Mouse (Mus musculus) left cerebral cortex, postnatal 10 days (tissue): ENCODE results near the gene Clec10a. TPM values are rescaled to one million over a fixed set of nuclear protein-coding genes. Genes with fewer than 3 reads are reported as not detected.
"Not testable (repeated sequence)": the region's sequence is repeated elsewhere in the genome, so short reads cannot be mapped to it uniquely, and the experiment has no call there.

Source experiments
- DNase-seq, 2 experiments: peaks; one replicate each; pipeline ENCODE4 v3.0.0; 2021 to 2022; ENCODE audit warnings: low spot score in 2 of 2, mixed read lengths in 1 of 2; ENCODE audit errors: extremely low spot score in 1 of 2
- intact Hi-C: fragments of 180-260 bp; cut with DNase I; formaldehyde crosslinking; loops from one replicate; pipeline ENCODE4 v1.15.1; 2025
- total RNA-seq, 2 experiments: library from RNA; stranded (reverse); gene quantifications; 2 replicates each; pipeline ENCODE4 v1.2.3; 2021

Gene Clec10a
- 1 to 10 TPM; 1.2 to 3.4 TPM for total RNA-seq

DNA sequence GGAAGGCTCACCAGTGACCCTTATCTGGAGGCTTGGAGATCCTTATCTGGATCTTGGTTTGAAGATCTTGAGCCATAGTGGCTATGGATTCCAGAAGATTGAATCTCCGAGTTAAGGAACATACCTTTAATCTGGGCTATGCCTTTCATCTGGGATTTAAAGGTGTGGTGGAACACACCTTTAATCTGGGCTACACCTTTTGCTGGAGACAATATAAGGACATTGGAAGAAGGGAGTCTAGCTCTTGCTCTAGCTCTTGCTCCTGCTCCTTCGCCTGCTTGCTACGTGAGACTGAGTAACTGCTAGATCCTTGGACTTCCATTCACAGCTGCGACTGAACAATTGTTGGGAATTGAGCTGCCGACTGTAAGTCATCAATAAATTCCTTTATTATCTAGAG lies at the start of gene Clec10a:
Clec10a (plus strand) TSS at position 301 of the 400 bp plus-strand sequence.
- intact Hi-C loops, DNase-seq: not testable (repeated sequence)

DNA sequence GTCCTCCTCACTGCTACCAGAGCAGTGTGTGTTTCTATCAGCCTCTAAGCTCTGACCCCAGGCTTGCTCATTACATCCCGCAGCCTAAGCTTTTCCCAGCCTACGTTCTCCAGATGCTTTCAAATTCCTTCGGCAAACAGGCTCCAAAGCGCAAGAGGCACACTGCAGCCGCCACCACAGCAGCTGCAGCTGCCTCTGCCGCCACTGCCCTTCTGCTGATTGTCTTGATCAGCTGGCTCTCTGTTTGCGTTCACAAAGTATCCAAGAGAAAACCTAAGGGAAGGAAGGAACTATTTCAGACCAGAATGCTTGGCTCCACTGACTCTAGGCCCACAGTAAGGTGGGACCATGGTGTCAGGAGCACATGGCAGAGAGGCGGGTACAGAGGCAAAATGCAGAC lies 48.9 kb upstream of the Clec10a start:
- no peak for DNase-seq
- intact Hi-C loops = no loop called here

DNA sequence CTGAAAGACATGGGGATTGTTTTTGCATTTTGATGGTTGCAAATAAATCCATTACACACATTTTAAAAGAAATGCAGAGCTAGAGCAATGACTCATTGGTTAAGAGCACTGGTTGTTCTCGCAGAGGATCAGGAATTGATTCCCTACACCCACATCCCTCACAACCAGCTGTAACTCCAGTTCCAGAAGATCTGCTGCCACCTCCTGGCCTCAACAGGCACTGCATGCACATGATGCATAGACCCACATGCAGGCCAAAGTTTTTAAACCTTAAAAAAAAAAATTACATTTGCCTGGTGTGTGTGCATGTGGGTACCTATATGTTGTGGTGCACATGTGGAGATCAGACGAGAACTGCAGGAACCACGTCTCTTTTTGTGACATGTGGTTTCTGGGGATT lies 45.9 kb upstream of the Clec10a start:
- intact Hi-C loops = no loop called here
- DNase-seq = peak in 1 of 2 experiments; percentile 33

DNA sequence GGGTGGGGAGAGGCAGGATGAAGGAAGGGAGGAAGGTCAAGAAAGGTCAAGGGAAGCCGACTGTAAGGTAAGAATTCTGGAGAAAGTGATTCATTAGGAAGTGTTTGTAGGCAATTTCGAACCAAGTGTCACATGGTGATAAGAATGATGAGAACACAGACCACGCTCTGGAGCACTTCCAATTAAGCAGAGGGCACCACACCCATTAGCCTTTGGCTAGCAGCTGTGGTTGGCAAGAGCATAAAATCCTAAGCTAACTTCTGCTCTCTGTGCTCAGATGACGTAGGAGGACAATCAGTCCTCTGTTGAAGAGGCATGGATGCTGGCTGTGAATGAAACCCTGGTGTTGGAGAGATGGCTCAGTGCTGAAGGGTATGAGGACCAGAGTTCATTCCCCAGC lies 41.4 kb upstream of the Clec10a start:
- intact Hi-C loops = no loop called here

DNA sequence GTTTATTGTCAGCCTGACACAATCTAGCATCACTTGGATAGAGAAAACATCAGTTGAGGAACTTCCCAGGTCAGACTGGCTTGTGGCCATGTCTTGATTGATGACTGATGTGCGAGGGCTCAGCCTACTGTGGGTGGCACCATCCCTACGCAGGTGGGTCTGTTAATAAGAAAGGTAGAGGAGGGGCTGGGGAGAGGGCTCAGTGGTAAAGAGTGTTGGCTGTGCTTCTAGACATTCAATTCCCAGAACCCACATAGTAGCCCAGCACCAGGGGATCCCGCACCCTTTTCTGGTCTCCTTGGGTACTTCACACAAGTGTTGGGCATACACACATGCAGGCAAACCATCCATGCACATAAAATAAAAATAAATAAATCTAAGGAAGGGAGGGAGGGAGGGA lies 40.1 kb upstream of the Clec10a start:
- intact Hi-C loops = no loop called here

More for the DNA sequence above, 41.4 kb upstream of the Clec10a start:
- no peak for DNase-seq

DNA sequence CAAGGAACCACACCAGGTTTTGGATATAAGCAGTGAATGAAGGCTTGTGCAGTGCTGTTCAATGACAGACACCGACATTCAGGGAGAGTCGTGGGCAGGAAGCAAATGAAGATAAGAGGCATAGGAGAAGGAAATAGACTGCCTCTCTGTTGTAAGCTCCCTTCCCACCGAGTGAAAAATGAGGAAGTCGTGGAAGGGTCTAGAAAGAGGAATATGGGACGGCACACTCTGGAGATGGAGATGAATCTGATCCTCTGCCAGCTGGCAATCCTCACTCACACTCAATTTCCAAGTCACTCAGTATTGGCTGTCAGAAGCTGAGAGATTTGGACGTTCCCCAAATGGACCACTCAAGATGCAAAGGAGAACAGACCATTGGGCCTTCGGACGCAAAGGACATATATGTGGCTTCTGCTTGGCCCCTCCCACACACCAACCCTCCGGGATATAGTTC lies 26.0 kb upstream of the Clec10a start, which contains the start of gene Mgl2:
Mgl2 (plus strand) TSS at position 404 of the 454 bp plus-strand sequence.
- DNase-seq = no peak
- intact Hi-C loops = no loop called here

More for the DNA sequence above, 40.1 kb upstream of the Clec10a start:
- DNase-seq = no peak

DNA sequence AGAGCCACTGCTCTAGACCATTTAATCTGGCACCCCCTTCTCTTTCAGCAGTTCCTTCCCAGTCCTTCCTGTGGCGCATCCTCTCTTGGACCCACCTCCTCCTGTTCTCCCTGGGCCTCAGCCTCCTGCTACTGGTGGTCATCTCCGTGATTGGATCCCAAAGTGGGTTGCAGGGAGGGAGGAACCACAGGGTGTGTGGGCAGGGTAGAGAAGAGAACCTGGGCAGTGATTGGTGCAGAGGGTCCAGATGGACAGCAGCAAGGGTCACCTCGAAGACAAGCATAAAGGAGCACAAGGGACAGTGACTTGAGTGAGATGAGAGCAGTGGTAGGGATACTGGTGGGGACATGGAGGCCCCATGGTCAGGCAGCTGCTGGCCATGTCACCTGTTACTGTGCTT lies 21.0 kb upstream of the Clec10a start:
- intact Hi-C loops, DNase-seq: not testable (repeated sequence)

DNA sequence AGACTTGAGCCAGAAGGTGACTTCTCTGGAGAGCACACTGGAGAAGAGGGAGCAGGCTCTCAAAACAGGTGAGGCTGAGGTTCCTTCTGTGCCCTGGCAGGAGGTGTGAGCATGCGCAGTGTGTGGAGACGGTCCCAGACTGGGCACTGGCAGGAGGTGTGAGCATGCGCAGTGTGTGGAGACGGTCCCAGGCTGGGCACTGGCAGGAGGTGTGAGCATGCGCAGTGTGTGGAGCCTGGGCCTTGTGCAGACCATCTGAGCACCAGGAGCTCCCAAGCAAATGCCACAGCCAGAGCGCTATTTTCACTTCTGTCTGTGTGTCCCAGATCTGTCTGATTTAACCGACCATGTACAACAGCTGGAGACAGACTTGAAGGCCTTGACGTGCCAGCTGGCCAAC lies 20.1 kb upstream of the Clec10a start:
- intact Hi-C loops, DNase-seq: not testable (repeated sequence)

DNA sequence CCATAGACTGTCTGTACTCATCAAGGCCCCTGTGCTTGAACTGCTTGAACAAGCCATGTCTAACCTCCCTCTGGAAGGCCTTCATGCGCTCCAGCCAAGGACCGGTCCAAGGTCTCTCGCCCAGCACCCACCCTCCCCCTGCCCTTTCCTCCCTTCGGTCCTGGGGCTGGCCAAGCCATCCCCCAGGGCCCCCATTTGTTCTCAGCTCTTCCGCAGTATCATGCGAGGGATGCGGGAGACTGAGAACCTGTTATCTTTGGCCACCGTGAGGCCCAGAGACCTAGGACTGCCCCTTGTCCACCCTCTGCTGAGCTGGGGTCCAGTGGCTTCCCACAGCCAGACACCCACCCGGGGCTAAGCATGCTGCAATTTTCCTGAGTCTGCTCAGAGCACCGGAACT lies 16.8 kb upstream of the Clec10a start:
- intact Hi-C loops = no loop called here

DNA sequence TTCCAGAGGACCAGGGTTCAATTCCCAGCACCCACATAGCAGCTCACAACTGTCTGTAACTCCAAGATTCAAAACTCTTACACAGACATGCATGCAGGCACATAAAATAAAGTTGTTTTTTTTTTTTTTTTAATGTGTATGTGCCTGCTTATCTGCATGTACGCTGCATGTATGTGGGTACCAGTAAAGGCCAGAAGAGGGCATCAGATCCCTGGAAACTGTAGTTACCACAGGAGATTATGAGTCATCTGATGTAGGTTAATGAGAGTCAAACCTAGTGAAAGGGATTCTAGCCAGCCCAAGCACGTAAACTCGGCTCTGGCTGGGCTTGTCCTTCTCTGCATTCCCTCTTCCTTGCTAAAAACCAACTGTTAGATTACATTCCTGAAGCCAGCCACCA lies 4.9 kb upstream of the Clec10a start:
- DNase-seq = no peak

More for the DNA sequence above, 16.8 kb upstream of the Clec10a start:
- no peak for DNase-seq

DNA sequence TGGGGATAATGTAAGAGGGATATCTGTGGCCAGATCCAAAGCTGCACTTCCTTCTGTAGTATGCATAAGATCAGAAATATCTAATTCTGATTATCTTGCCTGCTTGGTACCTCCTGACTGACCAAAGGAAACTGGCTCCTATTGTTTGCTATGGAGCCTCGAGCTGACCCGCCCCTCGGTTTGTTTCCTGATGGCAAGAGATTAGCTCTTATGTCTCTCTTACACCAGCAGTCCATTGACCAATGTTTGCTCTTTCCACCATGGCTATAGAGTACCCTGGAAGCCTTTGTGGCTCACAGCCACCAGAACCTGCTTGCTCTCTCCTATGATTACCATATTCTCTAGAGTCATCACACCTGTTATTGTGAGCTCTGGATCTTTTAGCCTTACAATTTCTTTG lies 6.3 kb downstream of the Clec10a start:
- no peak for DNase-seq
- intact Hi-C loops = no loop called here

More for the DNA sequence above, 4.9 kb upstream of the Clec10a start:
- intact Hi-C loops = no loop called here

DNA sequence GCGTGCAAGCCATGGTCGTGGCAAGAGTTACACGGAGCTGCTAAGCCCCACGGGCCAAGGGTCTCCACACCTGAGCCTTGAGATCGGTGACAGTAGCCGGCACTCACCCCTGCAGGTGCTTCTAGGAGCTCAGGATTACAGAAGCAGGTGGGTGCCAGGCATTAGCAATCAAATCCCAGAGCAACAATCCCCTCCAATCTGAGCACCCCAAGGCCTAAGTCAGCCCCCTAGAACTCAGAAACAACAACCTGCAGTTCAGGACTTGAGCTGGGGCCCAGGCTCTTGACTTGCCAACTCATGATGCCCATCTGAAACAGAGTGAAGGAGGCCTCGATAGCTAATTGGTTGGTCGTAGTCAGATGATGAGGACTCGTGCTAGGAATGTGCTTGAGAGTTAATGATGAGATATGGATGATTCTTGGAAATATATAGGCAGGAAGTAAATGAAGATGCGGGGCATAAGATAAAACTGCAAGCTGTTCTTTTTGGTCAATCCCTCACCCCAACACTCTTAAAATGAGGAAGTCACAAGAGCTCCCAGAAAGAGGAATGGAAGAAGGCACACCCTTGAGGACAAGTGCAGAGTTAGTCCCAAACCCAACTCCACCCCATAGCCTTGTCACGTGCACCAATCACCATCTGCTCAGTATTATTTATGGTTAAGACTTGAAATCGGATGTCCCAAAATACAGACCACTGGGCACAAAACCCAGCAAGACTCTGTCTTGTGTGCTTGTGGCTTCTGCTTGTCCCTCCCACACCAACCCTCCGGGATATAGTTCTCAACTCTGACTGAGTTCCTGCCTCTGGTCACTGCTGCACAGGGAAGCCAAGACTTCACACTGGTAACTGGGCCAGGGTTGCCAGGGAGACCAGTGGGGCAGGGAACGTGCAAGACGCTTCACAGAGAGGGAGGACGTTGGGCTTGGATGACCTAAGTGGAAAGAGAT lies 10.2 kb downstream of the Clec10a start:
- DNase-seq = no peak
- intact Hi-C loops = no loop called here

DNA sequence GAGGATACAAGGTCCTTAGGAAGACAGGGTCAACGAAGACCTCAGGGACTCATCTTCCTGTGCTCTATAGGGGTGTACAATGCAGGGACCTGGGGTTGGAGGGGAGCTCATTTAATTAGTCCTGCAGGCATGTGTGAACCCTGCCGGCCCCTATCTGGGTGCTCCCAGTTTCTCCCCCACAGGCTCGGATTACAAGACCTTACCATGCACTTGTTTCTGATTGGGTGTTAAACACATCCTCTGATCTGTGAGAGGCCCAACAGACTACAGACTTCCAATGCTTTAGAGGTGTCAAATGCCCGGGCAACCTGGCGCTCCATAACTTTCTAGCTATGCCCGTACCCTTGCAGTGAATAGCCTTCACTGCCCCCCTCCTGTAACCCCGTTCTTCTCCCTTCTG lies 12.1 kb downstream of the Clec10a start:
- intact Hi-C loops = no loop called here
- no peak for DNase-seq

DNA sequence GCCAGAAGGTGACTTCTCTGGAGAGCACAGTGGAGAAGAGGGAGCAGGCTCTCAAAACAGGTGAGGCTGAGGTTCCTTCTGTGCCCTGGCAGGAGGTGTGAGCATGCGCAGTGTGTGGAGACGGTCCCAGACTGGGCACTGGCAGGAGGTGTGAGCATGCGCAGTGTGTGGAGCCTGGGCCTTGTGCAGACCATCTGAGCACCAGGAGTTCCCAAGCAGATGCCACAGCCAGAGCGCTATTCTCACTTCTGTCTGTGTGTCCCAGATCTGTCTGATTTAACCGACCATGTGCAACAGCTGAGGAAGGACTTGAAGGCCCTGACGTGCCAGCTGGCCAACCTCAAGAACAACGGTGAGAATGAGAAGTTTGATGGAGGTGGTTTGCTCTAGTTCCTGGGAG lies 13.5 kb downstream of the Clec10a start:
- DNase-seq, intact Hi-C loops: not testable (repeated sequence)

DNA sequence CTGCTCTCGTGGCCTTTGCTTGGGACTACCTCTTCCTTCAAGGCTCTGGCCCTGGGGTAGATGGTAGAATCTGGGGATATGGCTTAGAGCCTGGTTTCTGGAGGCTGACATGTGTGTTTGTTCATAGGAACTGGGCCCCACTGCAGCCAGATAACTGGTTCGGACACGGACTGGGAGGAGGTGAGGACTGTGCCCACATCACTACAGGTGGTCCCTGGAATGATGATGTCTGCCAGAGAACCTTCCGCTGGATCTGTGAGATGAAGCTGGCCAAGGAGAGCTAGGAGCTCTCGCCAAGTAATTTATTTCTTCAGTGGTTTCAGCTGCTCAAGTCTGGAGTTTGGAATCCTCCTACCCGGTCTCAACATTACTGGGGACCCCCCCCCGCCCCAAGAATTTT lies 14.3 kb downstream of the Clec10a start:
- no peak for DNase-seq
- intact Hi-C loops = no loop called here

DNA sequence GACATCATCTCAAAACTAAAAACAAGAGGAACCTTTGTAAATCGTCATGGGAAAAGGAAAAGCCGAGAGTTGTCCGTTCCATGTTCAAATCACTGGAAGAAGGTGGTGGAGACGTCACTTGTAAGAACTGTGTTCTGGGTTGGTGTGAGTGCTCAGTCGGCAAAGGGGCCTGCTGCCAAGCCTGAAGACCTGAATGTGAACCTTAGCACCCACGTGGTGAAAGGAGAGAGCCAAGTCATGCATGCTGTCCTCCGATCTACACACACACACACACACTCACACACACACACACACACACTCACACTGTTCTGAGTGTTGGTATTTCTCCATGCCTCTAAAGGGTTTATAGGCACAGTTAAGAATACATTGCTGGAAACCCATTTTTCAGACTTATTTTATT lies 15.2 kb downstream of the Clec10a start:
- intact Hi-C loops = no loop called here
- DNase-seq = no peak

DNA sequence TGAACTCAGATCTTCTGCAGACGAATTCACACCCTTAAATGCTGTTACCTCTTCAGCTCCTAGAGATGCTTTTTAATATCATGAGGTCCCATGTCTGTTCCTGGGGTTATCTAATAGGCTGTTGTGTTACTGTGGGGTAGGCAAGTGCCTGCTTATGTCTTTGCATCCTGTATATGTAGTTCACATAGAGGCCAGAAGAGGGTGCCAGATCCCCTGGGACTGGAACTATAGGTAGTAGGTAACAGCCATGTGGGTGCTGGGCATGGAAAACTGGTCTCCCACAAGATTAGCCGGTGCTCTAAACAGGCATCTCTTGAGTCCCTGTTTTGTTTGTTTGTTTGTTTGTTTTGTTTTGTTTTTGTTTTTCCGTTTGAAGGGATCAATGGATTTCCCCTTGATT lies 15.8 kb downstream of the Clec10a start:
- no peak for DNase-seq
- intact Hi-C loops = no loop called here

DNA sequence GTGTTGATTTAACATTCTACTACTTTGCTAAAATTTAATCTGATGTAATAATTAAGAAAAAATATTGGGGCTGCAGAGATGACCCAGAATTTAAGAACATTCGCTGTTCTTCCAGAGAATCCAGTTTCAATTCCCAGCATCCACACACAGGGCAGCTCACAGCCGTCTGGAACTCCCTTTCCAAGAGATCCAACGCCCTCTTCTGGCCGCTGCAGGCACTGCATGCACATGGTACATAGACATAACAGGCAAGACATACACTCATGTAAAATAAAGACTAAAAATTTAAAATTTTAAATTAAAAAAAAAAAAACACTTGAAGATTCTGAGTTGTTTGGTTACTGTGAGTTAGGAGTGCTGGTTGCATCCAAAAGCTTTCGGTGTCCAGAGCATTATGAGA lies 16.3 kb downstream of the Clec10a start:
- no peak for DNase-seq
- intact Hi-C loops = no loop called here

DNA sequence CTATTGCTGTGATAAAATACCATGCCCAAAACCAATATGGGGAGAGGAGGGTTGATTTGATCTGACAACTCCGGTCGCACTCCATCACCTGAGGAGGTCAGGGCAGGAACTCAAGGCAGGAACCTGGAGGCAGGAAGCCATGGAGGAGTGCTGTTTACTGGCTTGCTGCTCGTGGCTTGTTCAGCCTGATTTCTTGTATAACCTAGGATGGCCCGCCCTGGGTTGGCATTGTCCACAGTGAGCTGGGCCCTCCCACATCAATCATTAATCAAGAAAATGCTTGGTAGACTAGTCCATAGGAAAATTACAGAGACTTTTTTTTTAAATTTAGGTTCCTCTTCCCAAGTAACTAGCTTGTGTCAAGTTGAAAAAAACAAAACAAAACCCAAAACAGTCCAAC lies 18.5 kb downstream of the Clec10a start:
- DNase-seq = no peak
- intact Hi-C loops = no loop called here

DNA sequence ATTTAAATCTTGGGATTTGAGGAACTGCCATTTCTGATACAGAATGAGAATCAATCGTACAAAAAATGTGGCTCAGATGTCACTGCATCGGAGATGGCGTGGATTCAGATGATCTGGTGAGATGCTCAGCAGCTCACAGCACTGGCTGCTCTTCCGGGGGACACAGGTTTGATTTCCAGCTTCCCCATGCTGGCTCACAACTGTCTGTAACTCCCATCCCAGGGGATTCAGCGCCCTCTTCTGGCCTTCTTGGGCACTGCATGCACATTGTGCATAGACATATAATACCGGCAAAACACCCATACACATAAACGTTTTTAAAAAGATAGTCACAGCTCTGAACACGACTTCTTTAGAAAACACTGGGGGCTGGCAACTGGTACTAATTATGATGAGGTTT lies 21.6 kb downstream of the Clec10a start:
- intact Hi-C loops = loop anchor here (2.0 kb wide), 1 partner anchor 103 kb away; no protein-coding TSS in a partner anchor
- DNase-seq = no peak
